In the genomic region with DNA sequence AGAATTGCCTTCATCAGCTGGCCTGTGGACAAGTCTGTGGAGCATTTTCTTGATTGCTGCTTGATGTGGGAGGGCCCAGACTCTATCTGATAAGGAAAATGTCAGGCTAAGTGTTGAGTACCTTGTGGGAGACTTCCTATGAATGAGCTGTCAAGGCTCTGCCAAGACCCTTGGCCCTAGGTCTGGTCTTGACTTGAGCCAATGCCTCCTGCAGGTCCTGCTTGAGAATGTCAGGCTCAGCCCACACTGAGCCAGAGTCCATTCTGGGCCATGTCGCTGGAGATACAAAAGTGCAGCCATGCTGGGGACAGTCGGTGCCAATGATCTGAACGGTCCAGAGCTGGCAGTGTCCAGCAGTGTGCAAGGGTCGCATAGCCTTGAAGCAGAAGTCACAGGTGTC, we compare ENCODE assay signal across 42 mouse cellular contexts. TPM values are rescaled to one million over a fixed set of nuclear protein-coding genes. Genes with fewer than 3 reads are reported as not detected.
"Had no signal": no experiment of that assay in that cellular context is flagged by ENCODE, and none has a peak within 500 bp of the region (broad histone marks: within the 10 kb centered on the region; RNA-seq: fewer than 3 reads in every experiment).

No protein-coding gene starts in this region.

- H3K9me3 ChIP-seq: heart, embryonic 12.5 days; heart, embryonic 13.5 days; heart, embryonic 15.5 days; hindbrain, embryonic 10.5 days; hindbrain, embryonic 12.5 days; hindbrain, embryonic 13.5 days; hindbrain, embryonic 15.5 days; intestine, embryonic 15.5 days; kidney, embryonic 15.5 days had no signal

- H3K27ac ChIP-seq: heart, embryonic 13.5 days; heart, embryonic 15.5 days; hindbrain, embryonic 10.5 days; hindbrain, embryonic 12.5 days; hindbrain, embryonic 13.5 days; hindbrain, embryonic 14.5 days; hindbrain, embryonic 15.5 days; hindbrain, postnatal 0 days; intestine, embryonic 15.5 days; layer of hippocampus, adult 2 months; left cerebral cortex, adult 2 months had no signal

- H3K9ac ChIP-seq: heart, embryonic 12.5 days; heart, embryonic 13.5 days; heart, embryonic 15.5 days; hindbrain, embryonic 12.5 days; hindbrain, embryonic 13.5 days; hindbrain, embryonic 14.5 days; hindbrain, embryonic 15.5 days; intestine, embryonic 15.5 days; kidney, embryonic 15.5 days had no signal

- H3K36me3 ChIP-seq: heart, embryonic 12.5 days; heart, embryonic 13.5 days; heart, embryonic 15.5 days; hindbrain, embryonic 10.5 days; hindbrain, embryonic 12.5 days; hindbrain, embryonic 13.5 days; hindbrain, embryonic 15.5 days; intestine, embryonic 15.5 days; kidney, embryonic 15.5 days had no signal

- H3K4me3 ChIP-seq: heart, embryonic 12.5 days; heart, embryonic 13.5 days; heart, embryonic 15.5 days; hindbrain, embryonic 10.5 days; hindbrain, embryonic 12.5 days; hindbrain, embryonic 13.5 days; hindbrain, embryonic 15.5 days; intestine, embryonic 15.5 days; kidney, embryonic 15.5 days; layer of hippocampus, adult 2 months; left cerebral cortex, adult 2 months had no signal

- H3K4me2 ChIP-seq: heart, embryonic 12.5 days; heart, embryonic 13.5 days; heart, embryonic 15.5 days; hindbrain, embryonic 12.5 days; hindbrain, embryonic 13.5 days; hindbrain, embryonic 14.5 days; hindbrain, embryonic 15.5 days; intestine, embryonic 15.5 days; kidney, embryonic 15.5 days had no signal

- ATAC-seq: hindbrain, embryonic 16.5 days; hindbrain, postnatal 0 days; inflammation-experienced regulatory T-cells, adult 6 months; intestine, embryonic 15.5 days; intestine, embryonic 16.5 days; intestine, postnatal 0 days had no signal

- DNase-seq: heart, postnatal 10 days; heart, postnatal 14 days; heart, postnatal 36 days; heart, postnatal 4 days; kidney, adult 18-20 months; kidney, adult 8-10 months; kidney, adult 9 months; kidney, postnatal 10 days; kidney, postnatal 14 days; kidney, postnatal 4 days; layer of hippocampus, adult 9-11 months; layer of hippocampus, postnatal 36 days had no signal

- H3K27me3 ChIP-seq: hindbrain, embryonic 15.5 days; intestine, embryonic 15.5 days; kidney, embryonic 15.5 days had no signal

RNA-seq across cellular contexts. Expression of a gene that starts 3.8 kb away (rescaled TPM):
- total RNA-seq: heart, postnatal 14 days; heart, postnatal 25 days; heart, postnatal 36 days; heart, postnatal 4 days; hematopoietic stem cell, adult 5-6 weeks; layer of hippocampus, adult 18-20 months; layer of hippocampus, adult 2 months; layer of hippocampus, adult 8-10 months; layer of hippocampus, postnatal 14 days; layer of hippocampus, postnatal 25 days; layer of hippocampus, postnatal 36 days; left cerebral cortex, adult 18-20 months; left cerebral cortex, adult 2 months; left cerebral cortex, adult 8-10 months; left cerebral cortex, postnatal 10 days had no signal
- polyA plus RNA-seq: inflammation-experienced regulatory T-cells, adult 6 months had no signal

RNA-seq across cellular contexts. Expression of a gene that starts 6.2 kb away (rescaled TPM):
- total RNA-seq: heart, postnatal 10 days; heart, postnatal 14 days; heart, postnatal 25 days; heart, postnatal 36 days; heart, postnatal 4 days; hematopoietic stem cell, adult 5-6 weeks; hindbrain, postnatal 0 days; layer of hippocampus, adult 18-20 months; layer of hippocampus, adult 2 months; layer of hippocampus, adult 8-10 months; layer of hippocampus, postnatal 10 days; layer of hippocampus, postnatal 14 days; layer of hippocampus, postnatal 25 days; layer of hippocampus, postnatal 36 days; left cerebral cortex, adult 18-20 months; left cerebral cortex, adult 2 months; left cerebral cortex, adult 8-10 months; left cerebral cortex, postnatal 10 days had no signal
- polyA plus RNA-seq: heart, embryonic 12.5 days; heart, embryonic 13.5 days; heart, embryonic 14.5 days; heart, postnatal 0 days; hindbrain, embryonic 10.5 days; hindbrain, embryonic 11.5 days; hindbrain, embryonic 12.5 days; hindbrain, embryonic 13.5 days; hindbrain, embryonic 14.5 days; hindbrain, embryonic 15.5 days; hindbrain, embryonic 16.5 days; inflammation-experienced regulatory T-cells, adult 6 months had no signal

RNA-seq across cellular contexts. Expression of a gene that starts 9.1 kb away (rescaled TPM):
- total RNA-seq: heart, postnatal 10 days; heart, postnatal 14 days; heart, postnatal 25 days; heart, postnatal 36 days; heart, postnatal 4 days; hematopoietic stem cell, adult 5-6 weeks; layer of hippocampus, adult 18-20 months had no signal
- polyA plus RNA-seq: heart, embryonic 13.5 days; heart, embryonic 14.5 days; inflammation-experienced regulatory T-cells, adult 6 months had no signal
